Mouse (Mus musculus): ENCODE measurements at regions not wholly inside any gene's neighbourhood (a gene's known extent, or its start where the extent isn't known, plus 50 kb on each side); places are given as distances from the start of the nearest gene placed in this dataset.
A peak's percentile ranks its signal among the peaks of the same experiment; 100 is the strongest.

DNA sequence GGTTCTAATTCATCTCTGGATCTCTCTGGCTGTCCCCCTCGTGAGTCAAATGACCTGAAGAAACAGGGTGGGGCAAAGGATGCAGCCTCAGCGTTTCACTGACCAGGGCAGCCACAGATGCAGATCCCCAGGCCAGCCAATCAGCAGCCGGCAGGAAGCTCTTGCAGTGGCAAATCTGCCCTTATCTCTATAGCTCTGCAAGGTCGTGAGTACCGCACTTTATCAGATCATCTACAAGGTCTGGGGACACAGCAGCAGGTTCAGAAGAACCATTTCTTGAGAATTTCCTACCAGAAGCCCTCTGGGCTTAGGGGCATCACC, 232.9 kb downstream of the Bcl11b start:
- H3K36me3 ChIP-seq = no peaks in the 10 kb centered on the region
- no peak overlapping the region for H3K9ac ChIP-seq
- no peak overlapping the region for H3K27ac ChIP-seq
- no peaks in the 10 kb centered on the region for H3K27me3 ChIP-seq
- H3K4me2 ChIP-seq = no peak overlapping the region
- no peaks in the 10 kb centered on the region for H3K9me3 ChIP-seq (replicated peaks)
- WGBS = 9% methylated on average over 5 of the region's 5 CpGs
- no peak overlapping the region for H3K4me3 ChIP-seq
- H3K4me1 ChIP-seq (replicated peaks) = no peaks in the 10 kb centered on the region
- no peak for ATAC-seq (replicated peaks; ENCODE audit: insufficient number of reproducible peaks, insufficient read depth, low FRiP score, low read depth)

DNA sequence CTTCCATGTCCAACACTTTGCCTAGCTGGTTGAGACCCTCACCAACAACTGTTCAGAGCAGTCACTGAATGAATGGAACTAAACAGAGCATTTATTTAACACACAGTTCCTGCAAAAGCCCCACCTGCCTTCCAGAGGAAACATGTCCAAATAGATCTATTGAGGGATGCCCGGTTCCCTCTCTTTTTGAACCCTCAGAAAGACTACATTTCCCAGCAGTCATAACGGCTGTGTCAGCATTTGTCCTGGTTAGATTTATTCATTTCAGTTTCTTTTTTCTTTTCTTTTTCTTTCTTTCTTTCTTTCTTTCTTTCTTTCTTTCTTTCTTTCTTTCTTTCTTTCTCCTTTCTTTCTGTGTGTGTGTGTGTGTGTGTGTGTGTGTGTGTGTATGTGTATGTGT, 232.1 kb downstream of the Bcl11b start:
- H3K4me2 ChIP-seq = no peak overlapping the region
- 65% methylated on average over 2 of the region's 2 CpGs for WGBS
- no peaks in the 10 kb centered on the region for H3K36me3 ChIP-seq
- H3K4me1 ChIP-seq (replicated peaks) = no peaks in the 10 kb centered on the region
- no peak overlapping the region for H3K4me3 ChIP-seq
- no peak overlapping the region for H3K9ac ChIP-seq
- no peak for ATAC-seq (replicated peaks; ENCODE audit: insufficient number of reproducible peaks, insufficient read depth, low FRiP score, low read depth)
- no peaks in the 10 kb centered on the region for H3K27me3 ChIP-seq
- H3K27ac ChIP-seq = no peak overlapping the region
- no peaks in the 10 kb centered on the region for H3K9me3 ChIP-seq (replicated peaks)

DNA sequence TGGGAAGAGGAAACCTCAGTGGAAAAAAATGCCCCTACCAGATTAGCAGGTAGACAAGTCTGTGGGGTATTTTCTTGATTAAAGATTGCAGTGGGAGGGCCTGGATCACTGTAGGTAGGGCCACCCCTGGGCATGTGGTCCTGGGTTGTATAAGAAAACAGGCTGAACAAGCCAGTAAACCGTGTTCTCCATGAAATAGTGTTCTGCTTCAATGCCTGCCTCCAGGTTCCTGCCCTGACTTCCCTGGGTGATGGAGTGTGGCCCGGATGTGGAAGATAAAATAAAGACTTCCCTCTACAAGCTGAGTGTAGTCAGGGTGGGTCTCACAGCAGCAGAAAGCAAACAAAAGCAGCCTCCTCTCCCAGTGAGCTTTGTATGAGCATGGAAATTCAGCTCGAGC, 231.6 kb downstream of the Bcl11b start:
- H3K27me3 ChIP-seq = no peaks in the 10 kb centered on the region
- no peaks in the 10 kb centered on the region for H3K36me3 ChIP-seq
- WGBS = 48% methylated on average over 3 of the region's 3 CpGs
- no peak overlapping the region for H3K27ac ChIP-seq
- no peaks in the 10 kb centered on the region for H3K4me1 ChIP-seq (replicated peaks)
- H3K4me2 ChIP-seq = no peak overlapping the region
- H3K9me3 ChIP-seq (replicated peaks) = no peaks in the 10 kb centered on the region
- no peak overlapping the region for H3K9ac ChIP-seq
- no peak for ATAC-seq (replicated peaks; ENCODE audit: insufficient number of reproducible peaks, insufficient read depth, low FRiP score, low read depth)
- no peak overlapping the region for H3K4me3 ChIP-seq

DNA sequence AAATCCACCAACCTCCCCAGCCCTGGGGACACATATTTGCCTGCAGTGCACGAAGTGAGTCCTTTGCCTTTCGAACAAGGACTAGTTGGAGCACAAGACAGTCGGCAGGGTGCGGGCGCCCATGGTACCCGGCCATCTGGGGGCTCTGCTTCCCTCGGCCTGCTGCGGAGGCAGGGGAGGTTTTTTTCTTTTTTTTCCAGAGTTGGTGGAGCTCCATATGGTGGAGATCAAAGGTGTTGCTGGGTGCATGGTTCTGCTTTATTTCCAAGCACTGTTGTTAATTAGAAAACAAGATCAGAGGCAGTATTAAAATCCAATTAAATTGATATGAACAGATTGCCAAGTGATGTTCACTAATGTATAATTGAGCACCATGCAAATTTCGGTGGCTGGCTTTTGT, 225.4 kb downstream of the Bcl11b start:
- H3K4me2 ChIP-seq = no peak overlapping the region
- H3K27ac ChIP-seq = no peak overlapping the region
- no peak for ATAC-seq (replicated peaks; ENCODE audit: insufficient number of reproducible peaks, insufficient read depth, low FRiP score, low read depth)
- no peaks in the 10 kb centered on the region for H3K9me3 ChIP-seq (replicated peaks)
- H3K36me3 ChIP-seq = no peaks in the 10 kb centered on the region
- H3K4me1 ChIP-seq (replicated peaks) = no peaks in the 10 kb centered on the region
- WGBS = 68% methylated on average over 9 of the region's 9 CpGs
- no peak overlapping the region for H3K4me3 ChIP-seq
- H3K9ac ChIP-seq = no peak overlapping the region
- H3K27me3 ChIP-seq = no peaks in the 10 kb centered on the region

DNA sequence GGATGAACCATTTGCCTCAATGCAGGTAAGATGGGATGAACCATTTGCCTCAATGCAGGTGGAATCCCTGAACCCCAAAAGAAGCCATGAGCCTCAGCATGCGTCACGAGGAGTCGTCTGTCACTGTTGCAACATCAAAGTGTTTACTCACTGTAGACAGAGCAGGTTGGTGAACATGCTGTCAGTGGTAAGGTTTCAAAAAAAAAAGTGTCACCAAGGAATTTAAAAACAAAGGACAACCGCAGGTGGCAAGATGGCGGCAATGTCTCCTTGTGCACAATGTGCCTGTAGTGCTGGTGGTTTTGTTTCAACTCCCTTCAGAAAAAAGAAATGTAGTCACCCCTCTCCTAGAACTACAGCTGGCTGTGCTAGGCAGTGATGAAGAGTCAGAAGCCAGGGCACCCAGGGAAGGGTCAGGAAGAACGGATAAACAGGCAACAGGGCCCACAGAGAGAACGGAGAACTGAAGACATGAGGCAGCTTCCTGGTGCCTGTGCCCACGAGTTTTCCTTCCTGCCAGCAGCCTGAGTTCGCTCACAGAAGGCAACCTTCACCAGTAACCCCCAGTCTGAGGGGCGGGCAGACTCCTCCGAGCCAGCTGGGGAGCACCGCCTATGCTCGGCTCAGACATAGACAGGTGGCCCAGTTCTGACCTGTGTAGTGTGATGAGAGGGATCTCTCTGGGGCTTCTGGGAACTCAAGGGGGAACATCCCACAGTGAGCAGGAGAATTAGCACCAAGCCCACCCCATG, 223.9 kb downstream of the Bcl11b start:
- H3K4me2 ChIP-seq = no peak overlapping the region
- H3K27me3 ChIP-seq = no peaks in the 10 kb centered on the region
- no peaks in the 10 kb centered on the region for H3K4me1 ChIP-seq (replicated peaks)
- ATAC-seq (replicated peaks; ENCODE audit: insufficient number of reproducible peaks, insufficient read depth, low FRiP score, low read depth) = no peak
- no peaks in the 10 kb centered on the region for H3K36me3 ChIP-seq
- 78% methylated on average over 13 of the region's 13 CpGs for WGBS
- H3K9me3 ChIP-seq (replicated peaks) = no peaks in the 10 kb centered on the region
- no peak overlapping the region for H3K9ac ChIP-seq
- H3K4me3 ChIP-seq = no peak overlapping the region
- no peak overlapping the region for H3K27ac ChIP-seq

DNA sequence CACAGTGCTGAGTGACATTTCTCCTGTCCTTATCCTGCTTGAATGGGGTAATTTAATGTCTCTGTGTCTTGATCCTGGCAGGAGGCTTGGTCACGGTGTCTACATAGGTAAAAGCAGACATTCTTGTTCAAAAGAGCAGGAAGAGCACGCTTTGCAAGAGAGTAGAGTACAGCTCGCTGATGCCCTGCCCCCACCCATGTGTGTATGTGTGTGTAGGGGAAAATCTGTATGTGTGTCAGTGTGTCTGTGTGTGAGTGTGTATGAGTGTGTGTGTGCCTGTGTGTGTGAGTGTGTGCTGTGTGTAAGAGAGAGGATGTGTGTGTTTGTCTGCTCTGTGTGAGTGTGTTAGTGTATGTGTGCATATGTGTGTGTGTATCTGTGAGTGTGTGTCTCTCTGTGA, 221.3 kb downstream of the Bcl11b start:
- Histone ChIP-seq H3K4me3 (no peak overlapping the region), H3K9ac (no peak overlapping the region), H3K27ac (no peak overlapping the region), H3K9me3 (replicated peaks) (no peaks in the 10 kb centered on the region), H3K4me2 (no peak overlapping the region), H3K4me1 (replicated peaks) (no peaks in the 10 kb centered on the region), H3K27me3 (no peaks in the 10 kb centered on the region), H3K36me3 (no peaks in the 10 kb centered on the region)
- WGBS = 73% methylated on average over 3 of the region's 3 CpGs
- ATAC-seq (replicated peaks; ENCODE audit: insufficient number of reproducible peaks, insufficient read depth, low FRiP score, low read depth) = no peak

DNA sequence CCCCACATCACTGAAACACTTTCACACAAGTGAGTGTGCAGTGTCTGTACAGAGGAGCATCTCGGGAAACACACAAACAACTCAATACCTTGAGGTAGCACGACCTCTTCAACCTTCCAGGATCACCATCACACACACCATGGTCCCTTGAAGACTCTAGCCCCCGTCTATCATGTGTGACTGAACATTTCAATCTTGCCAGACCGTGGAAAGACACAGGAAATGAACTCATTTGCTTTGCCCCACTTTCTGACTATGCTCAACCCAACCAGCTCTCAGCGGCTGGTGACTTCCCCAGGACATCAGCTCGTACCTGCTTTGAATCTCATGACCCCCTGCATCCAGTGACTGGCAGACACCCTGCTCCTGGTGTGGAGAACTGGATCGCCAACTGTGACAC, 219.6 kb downstream of the Bcl11b start:
- H3K27ac ChIP-seq = no peak overlapping the region
- no peak for ATAC-seq (replicated peaks; ENCODE audit: insufficient number of reproducible peaks, insufficient read depth, low FRiP score, low read depth)

DNA sequence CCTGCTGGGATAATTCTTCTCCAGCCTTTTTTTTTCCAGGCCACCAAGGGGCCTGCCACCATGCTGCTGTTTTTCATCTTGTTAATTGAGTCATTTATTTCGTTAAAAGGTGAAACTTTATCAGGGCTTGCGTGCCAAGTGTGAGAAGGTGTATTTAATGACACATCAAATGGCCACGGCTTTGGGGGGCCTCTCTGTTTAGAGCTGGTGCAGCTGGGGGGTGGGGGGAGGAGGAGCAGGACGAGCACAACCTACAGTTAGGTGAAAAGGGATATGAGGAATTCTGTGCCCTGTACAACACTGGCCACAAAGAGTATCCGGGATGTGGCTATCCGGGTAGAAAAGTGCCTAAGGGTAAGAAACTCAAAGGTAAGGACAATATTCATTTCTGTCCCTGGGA, 213.6 kb downstream of the Bcl11b start:
- H3K27ac ChIP-seq = no peak overlapping the region
- H3K9ac ChIP-seq = no peak overlapping the region
- no peaks in the 10 kb centered on the region for H3K27me3 ChIP-seq
- no peak for ATAC-seq (replicated peaks; ENCODE audit: insufficient number of reproducible peaks, insufficient read depth, low FRiP score, low read depth)
- no peak overlapping the region for H3K4me3 ChIP-seq
- no peaks in the 10 kb centered on the region for H3K4me1 ChIP-seq (replicated peaks)
- no peaks in the 10 kb centered on the region for H3K36me3 ChIP-seq
- 46% methylated on average over 6 of the region's 6 CpGs for WGBS
- H3K4me2 ChIP-seq = no peak overlapping the region
- no peaks in the 10 kb centered on the region for H3K9me3 ChIP-seq (replicated peaks)

More for the DNA sequence above, 219.6 kb downstream of the Bcl11b start:
- H3K4me3 ChIP-seq = no peak overlapping the region
- H3K9ac ChIP-seq = no peak overlapping the region
- WGBS = 68% methylated on average over 7 of the region's 7 CpGs
- H3K36me3 ChIP-seq = no peaks in the 10 kb centered on the region
- no peaks in the 10 kb centered on the region for H3K4me1 ChIP-seq (replicated peaks)
- H3K9me3 ChIP-seq (replicated peaks) = no peaks in the 10 kb centered on the region
- H3K4me2 ChIP-seq = no peak overlapping the region
- no peaks in the 10 kb centered on the region for H3K27me3 ChIP-seq

DNA sequence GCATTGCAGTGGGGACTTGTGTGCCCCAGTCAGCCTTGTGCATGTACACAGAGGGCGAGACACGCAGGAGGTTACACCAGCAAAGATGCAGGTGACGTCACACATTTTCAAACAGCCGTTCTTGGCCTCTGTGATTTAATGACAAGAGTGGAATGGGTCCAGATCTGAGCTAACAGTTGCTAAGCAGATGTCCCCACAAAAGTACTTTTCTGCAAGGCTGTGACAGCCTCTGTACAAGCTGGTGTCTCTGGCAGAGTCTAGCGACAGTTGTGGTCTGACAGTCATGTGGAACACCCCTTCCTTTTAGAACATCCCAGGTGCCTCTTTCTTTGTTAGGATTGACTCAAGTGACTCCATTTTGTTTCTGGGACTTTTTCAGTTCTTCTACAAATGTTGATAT, 203.1 kb downstream of the Bcl11b start:
- no peak overlapping the region for H3K4me2 ChIP-seq
- H3K9ac ChIP-seq = no peak overlapping the region
- H3K9me3 ChIP-seq (replicated peaks) = no peaks in the 10 kb centered on the region
- ATAC-seq (replicated peaks; ENCODE audit: insufficient number of reproducible peaks, insufficient read depth, low FRiP score, low read depth) = no peak
- no peak overlapping the region for H3K27ac ChIP-seq
- no peaks in the 10 kb centered on the region for H3K4me1 ChIP-seq (replicated peaks)
- H3K4me3 ChIP-seq = no peak overlapping the region
- H3K27me3 ChIP-seq = no peaks in the 10 kb centered on the region
- no peaks in the 10 kb centered on the region for H3K36me3 ChIP-seq
- WGBS = 83% methylated on average over 5 of the region's 5 CpGs

DNA sequence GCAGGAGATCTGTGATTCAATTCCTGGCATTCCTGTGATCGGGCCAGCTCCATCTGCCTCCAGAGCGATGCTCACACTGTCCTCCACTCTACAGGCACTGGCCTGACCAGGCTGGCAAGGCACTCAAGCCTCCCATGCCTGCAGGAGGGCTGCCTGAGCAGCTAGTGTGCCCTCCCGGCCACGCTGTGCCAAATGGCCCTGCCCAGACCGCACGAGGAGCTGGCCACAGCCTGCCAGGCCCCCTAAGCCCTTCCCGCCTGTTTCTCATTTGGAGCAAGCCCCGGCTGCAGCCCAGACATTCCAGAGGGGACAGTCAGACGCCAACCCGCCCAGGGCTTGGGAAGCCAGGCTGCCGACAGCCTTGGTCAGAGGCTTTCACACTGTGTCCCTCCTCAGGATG, 195.8 kb downstream of the Bcl11b start:
- H3K4me1 ChIP-seq (replicated peaks) = peaks cover 11% of the 10 kb centered on the region
- H3K36me3 ChIP-seq = no peaks in the 10 kb centered on the region
- H3K27ac ChIP-seq = no peak overlapping the region
- peak overlapping the region; percentile 11; the same call in 1 of the 2 replicates for H3K4me2 ChIP-seq
- no peak for ATAC-seq (replicated peaks; ENCODE audit: insufficient number of reproducible peaks, insufficient read depth, low FRiP score, low read depth)
- no peak overlapping the region for H3K9ac ChIP-seq
- H3K9me3 ChIP-seq (replicated peaks) = no peaks in the 10 kb centered on the region
- no peak overlapping the region for H3K4me3 ChIP-seq
- peaks cover 22% of the 10 kb centered on the region for H3K27me3 ChIP-seq
- WGBS = 8% methylated on average over 11 of the region's 11 CpGs

DNA sequence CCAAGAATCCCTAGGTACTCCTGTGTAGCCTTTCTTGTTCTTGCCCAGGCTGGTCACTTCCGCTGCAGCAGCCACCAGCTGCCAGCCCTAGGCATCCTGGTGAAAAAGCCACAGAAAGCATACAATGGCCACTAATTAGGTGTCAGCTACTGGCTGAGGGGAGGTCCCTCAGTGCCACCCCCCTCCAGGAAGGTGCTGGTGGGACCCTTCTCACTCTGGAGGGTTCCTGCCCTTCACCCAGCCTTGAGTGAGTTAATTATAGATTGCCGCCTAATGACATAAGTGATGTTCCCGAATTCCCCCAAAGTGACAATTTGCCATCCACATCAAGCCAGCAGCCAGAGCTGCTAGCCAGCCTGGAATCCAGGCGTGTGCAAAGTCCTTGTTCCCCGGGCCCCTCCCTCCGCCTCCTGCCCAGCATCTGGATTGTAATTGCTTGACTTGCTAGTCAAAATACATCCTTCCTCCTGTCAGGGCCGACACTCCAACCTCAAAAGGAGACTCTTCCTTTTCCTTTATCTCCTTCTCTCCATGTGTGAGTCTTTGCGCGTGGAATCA, 195.2 kb downstream of the Bcl11b start:
- ATAC-seq (replicated peaks; ENCODE audit: insufficient number of reproducible peaks, insufficient read depth, low FRiP score, low read depth) = no peak
- H3K27ac ChIP-seq = no peak overlapping the region
- no peaks in the 10 kb centered on the region for H3K36me3 ChIP-seq
- H3K9me3 ChIP-seq (replicated peaks) = no peaks in the 10 kb centered on the region
- no peak overlapping the region for H3K4me3 ChIP-seq
- peaks cover 22% of the 10 kb centered on the region for H3K27me3 ChIP-seq
- no peak overlapping the region for H3K9ac ChIP-seq
- peaks cover 11% of the 10 kb centered on the region for H3K4me1 ChIP-seq (replicated peaks)
- 44% methylated on average over 9 of the region's 9 CpGs for WGBS
- H3K4me2 ChIP-seq = no peak overlapping the region

DNA sequence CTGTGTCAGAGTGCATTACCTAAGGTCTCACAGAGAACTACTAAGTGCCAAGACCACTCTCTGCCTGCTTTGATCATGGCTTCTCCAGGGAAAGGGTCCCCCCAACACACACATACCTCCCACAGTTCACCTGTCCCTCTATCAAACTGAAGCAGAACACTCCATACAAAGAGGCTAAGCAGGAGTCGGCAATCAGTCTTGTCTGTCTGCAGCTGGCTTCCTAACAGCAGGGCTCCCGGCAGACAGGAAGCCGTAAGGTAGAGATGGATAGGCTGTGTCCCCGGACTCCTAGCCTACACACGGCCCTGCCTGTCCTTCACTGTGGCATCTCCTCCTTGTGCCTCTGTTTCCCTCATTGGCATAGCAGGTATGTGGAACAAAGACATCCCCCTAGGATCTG, 192.2 kb downstream of the Bcl11b start:
- Histone ChIP-seq H3K9me3 (replicated peaks) (no peaks in the 10 kb centered on the region), H3K4me1 (replicated peaks) (peaks cover 11% of the 10 kb centered on the region), H3K27me3 (peaks cover 22% of the 10 kb centered on the region), H3K9ac (no peak overlapping the region), H3K36me3 (no peaks in the 10 kb centered on the region), H3K27ac (no peak overlapping the region), H3K4me2 (no peak overlapping the region), H3K4me3 (no peak overlapping the region)
- WGBS = 38% methylated on average over 5 of the region's 5 CpGs
- ATAC-seq (replicated peaks; ENCODE audit: insufficient number of reproducible peaks, insufficient read depth, low FRiP score, low read depth) = no peak

Data from heart, embryonic 15.5 days (tissue).